Mouse (Mus musculus): ENCODE measurements around the gene Wnt8b.
"Not testable (repeated sequence)": the region's sequence is repeated elsewhere in the genome, so short reads cannot be mapped to it uniquely, and the experiment has no call there.

Wnt8b gene

DNA sequence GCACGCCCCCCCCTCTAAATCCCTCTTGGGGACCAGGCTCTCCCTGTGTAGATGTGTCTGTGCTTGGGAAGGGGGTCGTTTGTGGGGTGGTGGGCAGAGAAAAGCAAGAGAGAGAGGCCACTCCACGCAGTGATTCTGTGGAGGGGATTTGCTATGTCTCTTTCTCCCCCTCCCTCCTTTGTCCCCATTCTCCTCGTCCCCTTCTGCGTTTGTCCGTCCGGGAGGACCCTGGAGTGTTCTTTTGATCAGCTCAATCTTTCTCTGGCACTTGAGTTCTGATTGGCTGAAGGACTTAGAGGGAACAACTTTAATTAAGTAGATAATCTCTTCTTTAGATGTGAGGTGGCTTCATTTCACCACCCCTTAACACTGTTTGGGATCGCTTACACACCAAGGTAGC is at the start of gene Wnt8b:
TSS of gene Wnt8b (plus strand) at position 345 of the 400 bp plus-strand sequence.
- no peak for DNase-seq

DNA sequence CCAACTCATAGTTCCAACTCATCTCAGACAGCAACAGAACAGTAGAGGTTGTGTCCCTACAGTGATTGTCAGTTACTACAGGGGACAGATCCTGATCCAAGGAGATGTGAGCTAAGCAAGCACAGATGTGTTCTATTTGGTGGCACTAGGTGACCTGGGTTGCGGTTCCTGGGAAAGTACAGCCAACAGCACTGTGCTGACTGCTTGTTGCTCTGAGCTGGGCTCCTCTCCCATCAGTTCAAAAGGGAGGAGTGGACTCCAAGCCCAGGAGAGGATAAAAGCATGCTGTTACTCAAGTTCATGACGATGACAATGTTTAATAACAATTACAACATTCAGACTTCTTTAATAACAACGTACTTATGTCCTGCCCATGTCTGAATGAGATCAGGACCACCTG is 47.5 kb upstream of the Wnt8b start:
- no peak for DNase-seq

DNA sequence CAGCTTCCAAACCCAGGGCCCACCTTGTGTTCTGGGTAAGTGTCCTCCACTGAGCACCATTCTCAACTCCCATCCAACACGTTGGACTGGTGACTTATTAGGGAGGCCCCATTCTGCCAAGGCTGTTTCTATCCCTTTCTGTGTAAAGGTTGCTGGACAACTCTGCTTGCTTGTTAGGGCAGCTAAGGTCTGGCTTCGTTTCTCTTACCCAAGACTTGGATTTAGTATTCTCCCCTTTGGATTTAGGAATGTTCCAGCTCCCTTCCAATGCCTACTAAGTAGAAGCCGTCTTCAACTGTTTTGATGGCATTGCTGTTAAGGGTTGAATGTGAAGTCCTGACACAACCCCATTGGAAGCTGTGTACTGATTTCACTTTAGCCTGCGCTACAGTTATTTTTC is 45.3 kb upstream of the Wnt8b start:
- no peak for DNase-seq

DNA sequence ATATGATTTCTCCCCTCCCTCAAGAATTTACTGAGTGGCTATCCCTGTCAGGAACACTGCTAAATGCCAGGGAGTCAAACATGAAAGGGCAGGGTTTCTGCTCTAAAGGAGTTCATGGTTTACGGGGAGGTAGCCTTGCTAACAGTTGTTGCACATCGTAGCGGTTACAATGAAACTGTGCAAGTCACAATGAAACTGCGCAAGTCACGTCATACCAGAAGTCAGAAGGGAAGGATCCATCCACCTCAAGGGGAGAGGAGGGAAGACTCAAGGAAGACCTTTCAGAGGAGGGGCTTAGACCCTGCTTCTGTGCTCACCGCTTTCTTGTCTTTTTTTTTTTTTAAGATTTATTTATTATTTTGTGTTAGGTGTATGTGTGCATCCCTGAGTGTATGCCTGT is 38.4 kb upstream of the Wnt8b start:
- no peak for DNase-seq

DNA sequence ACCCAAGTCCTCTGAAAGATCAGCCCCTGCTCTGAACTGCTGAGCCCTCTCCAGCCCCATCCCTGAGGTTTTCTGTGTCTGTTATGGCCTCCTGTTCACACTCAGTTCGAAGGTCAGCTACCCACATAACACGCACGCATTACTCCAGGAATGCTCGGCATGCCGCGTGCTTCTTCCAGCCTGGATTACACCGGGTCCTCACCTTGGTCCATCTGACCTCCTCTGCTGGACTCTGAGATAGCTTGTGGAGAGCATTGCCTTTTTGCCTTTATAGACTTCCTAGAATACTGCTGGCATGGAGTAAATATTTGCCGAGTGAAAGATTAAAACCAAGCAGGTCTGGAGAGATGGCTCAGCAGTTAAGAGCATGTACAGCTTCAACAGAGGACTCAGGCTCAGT is 37.9 kb upstream of the Wnt8b start:
- no peak for DNase-seq

DNA sequence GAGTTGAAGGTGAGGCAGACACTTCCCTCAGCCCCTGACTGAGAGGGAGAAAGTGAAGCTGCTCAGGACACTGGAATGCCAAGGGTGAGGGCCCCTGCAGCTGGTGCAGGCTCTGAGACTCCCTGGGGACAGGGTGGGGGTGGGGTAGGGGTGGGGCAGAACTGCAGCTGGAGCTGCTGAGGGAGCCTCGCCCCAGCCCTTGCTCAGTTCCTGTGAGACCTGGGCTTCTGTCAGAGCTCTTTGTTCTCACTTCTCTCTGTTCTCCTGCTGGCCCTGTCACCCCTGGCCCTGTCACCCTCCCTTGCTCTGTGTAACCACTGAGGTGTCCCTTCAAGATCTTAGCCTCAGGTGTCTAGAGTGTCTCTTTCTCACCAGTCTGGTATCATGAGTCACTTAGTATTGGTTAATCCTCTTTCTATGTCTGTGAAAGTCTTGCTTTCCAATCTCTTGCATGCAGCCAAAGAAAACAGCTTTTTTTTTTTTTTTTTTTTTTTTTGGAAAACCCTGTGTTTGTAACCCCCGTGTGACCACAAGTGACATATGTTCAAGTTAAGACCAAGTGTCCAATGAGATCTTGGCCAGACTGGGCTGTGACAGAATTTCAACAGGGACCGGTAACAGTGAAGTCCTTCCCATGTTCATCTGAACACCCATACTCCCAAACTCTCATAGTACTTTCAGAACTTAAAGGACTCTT is 35.8 kb upstream of the Wnt8b start:
- no peak for DNase-seq

DNA sequence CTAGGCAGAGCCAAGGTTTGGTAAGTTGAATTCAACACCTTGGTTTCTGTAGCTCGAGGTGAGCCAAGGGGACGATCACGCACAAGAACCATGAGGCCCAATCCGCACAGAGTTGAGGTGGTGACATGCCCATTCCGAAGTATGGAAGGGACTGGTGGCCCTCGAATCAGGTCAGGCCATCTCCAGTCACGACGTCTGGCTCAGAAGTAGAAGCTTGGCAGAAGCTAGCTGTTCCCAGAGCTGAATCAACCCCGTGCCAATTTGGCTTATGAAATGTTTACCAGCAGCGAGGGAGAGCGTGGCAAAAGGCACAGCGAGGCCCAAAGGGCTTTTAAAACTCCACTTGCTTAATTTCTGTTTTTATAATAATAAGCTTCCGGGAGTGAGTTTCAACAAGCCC is 34.6 kb upstream of the Wnt8b start:
- no peak for DNase-seq

DNA sequence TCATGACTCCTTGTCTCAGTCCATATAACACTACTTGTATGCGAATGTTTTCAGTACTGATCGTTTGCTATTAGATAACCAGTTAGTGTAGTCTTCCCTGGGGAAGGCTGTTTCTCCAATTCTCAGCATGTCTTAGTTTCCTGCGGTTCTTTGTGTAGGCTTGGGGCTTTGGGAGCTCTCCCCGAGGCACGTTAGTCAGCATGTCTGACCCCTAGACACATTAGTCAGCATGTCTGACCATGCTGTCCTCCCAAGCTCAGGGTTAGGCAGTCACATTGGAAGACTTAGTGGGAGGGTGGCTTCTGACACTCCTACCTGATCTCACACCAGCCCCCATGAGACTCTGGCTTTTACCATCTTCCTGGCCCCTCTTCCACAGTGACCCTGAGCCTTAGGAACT is 32.8 kb upstream of the Wnt8b start:
- no peak for DNase-seq

DNA sequence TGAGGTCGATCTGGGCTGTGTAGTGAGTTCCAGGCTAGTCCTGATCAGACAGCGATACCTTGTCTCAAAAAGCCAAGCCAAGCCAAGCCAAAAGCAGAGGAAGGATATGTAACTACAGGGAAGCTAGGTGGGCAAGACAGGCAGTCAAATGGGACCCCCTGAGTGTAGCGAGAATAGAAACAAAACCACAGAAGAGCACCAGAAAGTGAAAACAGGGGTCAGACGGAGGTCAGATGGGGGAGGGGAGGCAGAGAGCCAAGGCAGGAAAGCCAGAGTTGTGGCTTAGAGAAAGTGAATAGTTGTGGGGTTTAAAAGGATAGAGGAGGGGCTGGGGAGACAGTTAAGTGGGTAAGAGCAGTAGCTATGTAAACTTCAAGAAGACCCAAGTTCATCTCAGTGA is 31.8 kb upstream of the Wnt8b start:
- no peak for DNase-seq

DNA sequence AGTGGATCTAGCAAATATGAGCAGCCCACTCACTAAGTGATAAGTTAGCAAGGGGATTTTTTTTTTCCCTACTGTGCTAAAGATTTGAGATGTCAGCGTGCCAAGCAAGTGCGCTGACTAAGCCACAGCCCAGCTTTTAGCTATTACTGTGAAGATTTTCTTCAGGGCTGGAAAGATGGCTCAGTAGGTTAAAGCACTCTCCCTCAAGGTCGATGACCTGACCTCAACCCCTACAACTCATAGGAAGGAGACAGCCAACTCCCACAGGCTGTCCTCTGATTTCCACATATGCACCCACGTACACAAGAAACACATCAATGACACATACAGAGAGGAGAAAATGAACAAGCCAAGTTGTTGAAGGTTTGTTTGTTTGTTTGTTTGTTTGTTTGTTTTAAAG is 31.1 kb upstream of the Wnt8b start:
- DNase-seq = no peak

DNA sequence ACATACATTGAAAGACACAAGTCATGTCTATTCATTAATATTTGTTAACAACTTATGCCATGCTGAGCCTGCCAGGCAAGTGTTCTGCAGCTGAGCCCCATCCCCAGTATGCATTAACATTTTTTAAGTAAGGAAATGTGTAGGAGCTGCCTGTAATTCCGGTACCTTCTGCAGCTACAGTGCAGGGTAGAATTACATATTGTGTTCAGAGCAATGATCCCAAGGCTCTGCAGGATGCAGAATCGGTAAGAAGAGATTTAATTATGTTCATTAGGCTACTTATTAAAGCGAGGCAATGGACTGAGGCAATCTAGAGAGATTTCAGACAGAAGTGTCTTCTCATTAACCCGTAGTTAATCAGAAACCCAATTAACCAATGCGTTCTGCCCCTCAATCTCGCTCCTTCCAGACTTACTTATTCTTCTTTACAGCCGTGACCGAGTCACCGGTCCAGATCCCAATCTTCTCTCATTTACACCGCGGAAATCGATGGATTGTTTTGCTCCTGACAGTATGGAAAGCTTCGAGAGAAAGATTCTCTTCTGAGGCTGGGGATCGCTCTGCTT is 27.2 kb upstream of the Wnt8b start:
- DNase-seq = not testable (repeated sequence)

DNA sequence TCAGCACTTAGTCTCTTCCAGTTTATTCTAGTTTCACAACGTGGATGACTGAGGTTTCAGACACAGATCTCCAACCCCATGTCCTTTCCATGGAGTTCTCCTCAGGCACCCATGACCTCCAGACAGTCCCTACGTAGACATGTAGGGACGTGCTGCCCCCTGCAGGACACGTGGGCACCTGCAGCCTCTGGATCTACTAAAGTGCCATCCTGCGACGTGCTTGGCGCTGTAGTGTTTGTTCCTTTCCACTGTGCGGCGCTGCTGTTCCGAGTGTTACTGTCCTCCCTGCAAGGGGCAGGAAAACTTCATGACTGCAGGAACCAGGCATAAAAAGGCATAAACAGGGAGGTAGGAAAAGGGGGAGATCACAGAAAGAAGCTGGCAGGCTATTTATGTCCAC is 19.1 kb upstream of the Wnt8b start:
- DNase-seq = peak; percentile 74

DNA sequence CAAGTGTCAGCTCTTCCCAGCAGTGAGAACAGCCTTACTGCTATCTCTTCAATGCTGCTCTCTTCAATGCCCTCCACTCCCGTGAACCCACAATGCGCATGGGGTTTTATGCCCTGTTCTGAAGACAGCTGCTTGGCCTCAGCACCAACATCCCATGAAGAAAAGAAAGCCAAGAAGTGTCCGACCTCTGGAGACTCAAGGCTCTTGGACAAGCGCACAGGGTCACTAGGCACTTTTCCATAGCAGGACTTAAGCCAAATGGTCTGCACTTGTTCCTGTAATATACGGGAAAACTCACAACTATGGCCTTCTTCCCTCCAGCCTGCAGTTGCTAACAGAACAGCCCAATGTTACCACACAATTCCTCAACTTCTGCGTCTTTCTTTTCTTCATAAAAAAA is 18.0 kb upstream of the Wnt8b start:
- DNase-seq = no peak

DNA sequence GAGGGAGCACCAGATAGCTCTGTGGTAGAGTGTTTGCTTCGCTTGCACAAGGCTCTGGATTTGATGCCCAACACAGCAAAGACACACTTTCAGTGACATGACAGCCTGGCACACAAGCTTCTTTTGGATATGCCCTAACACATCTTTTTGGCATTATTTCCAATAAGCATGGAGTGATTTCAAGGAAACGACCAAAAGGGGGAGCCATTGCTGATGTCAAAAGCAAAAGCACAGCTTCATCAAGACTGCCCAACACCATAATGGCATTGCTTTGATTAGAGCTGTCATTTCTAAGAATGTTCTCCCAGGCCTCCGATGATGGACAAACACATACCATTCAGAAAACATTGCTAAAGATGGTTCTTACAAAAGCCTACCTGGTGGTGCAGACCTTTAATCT is 16.7 kb upstream of the Wnt8b start:
- DNase-seq = no peak

DNA sequence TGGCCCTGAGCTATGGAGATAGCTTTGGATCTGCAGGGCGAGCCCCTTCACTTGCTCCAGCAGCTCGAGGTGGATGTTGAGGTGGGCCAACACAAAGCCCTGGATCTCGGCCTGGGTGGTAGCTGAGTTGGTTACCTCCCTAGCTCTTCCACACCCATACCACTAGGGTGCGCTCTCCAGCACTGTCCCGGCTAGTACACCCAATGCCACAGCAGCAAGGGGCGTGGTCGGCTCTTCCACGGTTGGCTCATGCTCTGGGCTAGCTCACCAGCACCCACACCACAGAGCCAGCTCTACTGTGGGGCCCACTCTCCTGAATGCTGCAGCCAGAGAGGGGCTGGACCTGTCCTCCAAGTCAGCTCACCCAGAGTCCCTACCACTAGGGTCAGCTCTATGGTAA is 6.0 kb upstream of the Wnt8b start:
- DNase-seq = no peak

DNA sequence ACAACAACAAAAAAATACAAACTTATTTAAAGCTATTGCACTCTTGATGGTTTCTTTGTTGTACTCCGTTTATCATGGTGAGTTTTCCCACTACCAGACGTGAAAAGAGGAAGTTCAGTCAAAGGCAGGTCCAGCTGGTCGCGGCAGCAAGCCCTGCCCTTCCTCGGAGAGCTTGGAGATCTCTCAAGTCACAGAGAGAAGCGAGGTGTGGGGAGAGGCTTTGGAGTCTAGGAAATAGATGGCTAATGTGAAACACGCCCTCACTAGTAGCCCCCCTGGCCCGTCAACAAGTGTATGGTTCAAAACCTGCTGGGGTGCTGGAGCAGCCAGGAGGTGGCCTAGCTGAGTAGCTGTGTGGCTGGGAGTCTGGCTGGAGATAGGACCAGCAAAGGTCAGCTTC is 3.2 kb downstream of the Wnt8b start:
- no peak for DNase-seq

DNA sequence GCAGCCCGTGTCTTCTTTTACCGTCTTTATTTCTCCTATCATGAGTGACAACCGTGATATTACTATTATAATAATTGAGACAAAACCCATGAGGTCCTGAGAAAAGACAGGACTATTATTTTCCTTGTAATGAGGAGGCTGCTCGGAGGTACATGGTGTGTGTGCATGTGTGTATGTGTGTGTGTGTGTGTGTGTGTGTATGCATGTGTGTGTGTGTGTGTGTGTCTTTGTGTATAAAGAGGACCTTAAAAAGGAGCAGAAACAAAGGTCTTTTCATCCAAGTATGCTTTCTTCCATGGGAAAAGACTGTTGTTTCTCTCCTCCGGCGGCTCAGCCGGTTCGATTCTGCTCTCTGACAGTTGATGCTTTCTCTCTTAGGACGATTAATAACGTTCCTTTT is 3.7 kb downstream of the Wnt8b start:
- no peak for DNase-seq

DNA sequence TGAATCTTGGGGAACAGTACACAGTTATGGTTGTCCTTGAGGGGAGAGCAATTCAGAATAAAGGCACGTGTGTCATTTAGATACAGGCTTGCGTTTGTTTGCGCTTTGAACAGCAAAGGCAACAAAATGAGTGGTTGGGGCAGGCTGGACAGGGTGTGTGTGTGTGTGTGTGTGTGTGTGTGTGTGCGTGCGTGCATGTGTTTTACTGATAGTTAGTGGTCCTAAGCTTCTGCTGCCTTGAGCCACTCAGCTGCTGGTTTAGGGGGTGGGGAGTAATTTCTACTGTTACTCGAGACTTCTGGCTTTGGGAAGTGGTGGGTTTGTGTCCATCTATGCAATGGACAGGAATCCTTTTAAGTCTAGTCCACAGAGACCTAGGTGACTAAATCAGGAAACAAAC is 5.7 kb downstream of the Wnt8b start:
- no peak for DNase-seq

DNA sequence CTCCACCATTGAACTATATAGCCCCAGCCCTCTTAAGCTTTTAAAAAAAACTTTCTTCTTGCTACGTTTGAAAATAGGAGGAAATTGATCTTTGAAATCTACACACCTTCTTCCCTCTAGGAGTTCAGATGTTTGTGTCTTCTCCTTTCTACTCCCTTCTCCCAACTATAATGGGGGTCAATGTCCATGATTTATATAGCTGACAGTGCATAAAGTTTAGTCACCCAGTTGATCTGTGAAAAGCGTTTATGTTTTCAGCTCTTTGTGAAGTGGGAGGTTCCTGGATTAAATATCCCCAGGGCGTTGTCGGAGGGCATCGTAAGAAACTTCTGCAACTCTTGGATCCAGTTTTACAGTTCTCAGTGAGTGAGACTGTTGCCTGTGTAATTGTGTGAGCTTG is 7.0 kb downstream of the Wnt8b start:
- no peak for DNase-seq

DNA sequence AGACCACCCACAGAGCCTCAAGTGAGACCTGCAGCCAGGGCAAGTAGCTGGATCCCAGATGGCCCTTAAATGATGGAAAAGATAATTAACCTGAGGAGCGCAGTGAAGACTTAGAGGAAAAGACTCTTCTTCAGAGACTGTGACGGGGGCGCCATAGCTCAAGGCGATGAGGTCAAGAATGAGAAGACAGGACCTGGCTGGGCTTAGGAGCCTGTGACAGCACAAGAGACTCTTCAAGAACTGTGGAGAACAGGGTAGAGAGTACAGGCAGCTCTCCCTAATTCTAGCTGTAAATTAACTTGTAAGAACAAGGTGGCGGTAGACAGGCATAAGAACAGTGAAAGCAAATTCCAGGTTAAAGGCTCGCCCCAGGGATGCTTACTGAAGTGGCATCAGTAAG is 8.7 kb downstream of the Wnt8b start:
- no peak for DNase-seq

DNA sequence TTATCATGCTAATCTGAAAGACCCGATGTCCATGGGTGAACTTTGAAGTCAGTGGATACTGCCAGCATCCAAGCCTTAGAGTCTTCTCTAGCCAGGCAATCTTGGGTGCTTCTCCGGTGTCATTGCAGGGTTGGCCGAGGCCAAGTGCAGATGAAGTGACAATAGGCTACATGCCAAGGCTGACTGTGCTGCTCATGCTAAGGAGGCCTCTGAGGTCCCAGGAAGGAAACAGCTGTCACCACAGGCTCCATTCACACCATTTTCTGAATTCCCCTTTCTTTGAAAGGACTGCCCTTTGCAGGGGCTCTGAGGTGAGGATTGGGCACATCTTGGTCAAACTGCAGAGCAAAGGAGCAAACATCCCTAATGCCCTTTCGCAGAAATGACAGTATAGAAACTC is 9.5 kb downstream of the Wnt8b start:
- DNase-seq = no peak

DNA sequence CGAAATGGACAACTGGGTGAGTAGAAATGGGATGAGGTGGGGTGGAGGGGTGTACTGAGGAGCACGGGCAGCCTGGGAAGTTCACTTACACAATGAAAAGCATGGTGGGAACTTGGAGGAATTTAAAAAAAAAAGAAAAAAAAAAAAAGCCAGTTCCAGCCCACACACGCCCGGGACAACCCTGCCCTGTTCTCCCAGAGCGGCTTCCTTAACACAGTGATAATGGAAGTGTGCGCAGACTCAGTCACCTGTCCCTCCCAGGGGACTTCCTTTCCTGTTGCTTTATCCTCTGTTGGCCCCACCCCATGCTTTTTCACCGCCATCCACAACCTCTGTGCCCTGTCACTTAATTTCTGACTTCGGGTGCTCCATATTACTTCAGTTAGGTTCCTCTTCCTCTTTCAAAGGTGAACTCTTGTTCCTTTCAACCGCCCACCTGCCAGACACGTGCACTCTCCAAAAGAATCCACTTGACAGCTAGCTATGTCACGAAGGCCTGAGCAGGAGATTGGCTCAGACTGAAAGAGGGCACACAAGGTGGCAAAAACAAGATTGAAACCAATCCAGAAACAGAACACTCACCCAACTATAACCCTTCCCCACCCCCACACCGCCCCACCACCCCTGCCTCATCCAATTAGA is 17.4 kb downstream of the Wnt8b start:
- DNase-seq = no peak

DNA sequence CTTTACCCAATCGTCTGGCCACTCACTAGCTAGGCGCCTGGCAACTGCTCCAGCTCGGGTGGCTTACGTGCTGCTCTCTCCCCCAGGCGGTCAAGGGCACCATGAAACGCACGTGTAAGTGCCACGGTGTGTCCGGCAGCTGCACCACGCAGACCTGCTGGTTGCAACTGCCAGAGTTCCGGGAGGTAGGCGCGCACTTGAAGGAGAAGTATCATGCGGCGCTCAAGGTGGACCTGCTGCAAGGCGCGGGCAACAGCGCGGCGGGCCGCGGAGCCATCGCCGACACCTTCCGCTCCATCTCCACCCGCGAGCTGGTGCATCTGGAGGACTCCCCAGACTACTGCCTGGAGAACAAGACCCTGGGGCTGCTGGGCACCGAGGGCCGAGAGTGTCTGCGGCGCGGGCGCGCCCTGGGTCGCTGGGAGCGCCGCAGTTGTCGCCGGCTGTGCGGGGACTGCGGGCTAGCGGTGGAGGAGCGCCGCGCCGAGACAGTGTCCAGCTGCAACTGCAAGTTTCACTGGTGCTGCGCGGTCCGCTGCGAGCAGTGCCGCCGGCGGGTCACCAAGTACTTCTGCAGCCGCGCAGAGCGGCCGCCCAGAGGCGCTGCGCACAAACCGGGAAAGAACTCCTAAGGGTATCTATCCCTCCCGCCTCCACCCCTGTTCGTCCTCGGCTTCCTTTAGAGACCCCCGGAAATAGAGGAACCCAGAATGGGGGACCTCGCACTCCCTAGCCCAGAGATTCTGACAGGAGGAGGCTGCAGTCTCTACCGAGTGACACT is 18.4 kb downstream of the Wnt8b start:
- DNase-seq = peak; percentile 19

DNA sequence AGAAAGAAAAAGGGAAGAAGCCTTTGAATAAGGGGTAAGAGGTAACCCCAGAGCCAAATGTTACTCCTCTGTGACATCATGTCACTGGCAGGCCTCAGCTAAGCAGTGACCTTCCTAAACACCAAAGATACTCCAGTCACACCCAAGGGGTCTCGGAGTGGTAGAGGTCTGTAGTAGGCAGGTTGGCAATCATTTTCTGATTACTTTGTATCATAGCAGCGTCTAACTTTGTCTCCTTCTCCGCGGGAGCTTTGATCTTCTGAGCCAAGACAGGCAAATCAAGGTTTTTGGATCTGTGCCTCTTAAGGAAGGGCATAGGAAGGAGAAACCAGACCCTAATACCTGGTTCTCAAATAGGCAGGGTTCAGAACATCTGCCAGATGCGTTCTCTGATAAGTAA is 19.3 kb downstream of the Wnt8b start:
- DNase-seq = no peak

Data from right cerebral cortex, postnatal 4 days (tissue).